Mouse (Mus musculus) hindbrain, embryonic 14.5 days (tissue): ENCODE data around the gene Tmprss13. TPM values are rescaled to one million over a fixed set of nuclear protein-coding genes. Genes with fewer than 3 reads are reported as not detected.

Experiments used
- ATAC-seq: fragments of 200-750 bp; cut with Nextera tagmentation; 2 replicates; pipeline ENCODE4 v1.8.0; 2017; ENCODE audit warnings: moderate number of reproducible peaks, mild to moderate bottlenecking, moderate TSS enrichment, moderate library complexity; ENCODE audit not compliant: low FRiP score
- DNase-seq: peaks from one replicate; pipeline ENCODE4 v3.0.0-alpha.2; 2015; ENCODE audit warnings: low spot score
- H3K27ac ChIP-seq: fragments of 300-500 bp; sonication (generic); 2 replicates; pipeline ENCODE4 v1.5.1; 2014; ENCODE audit warnings: mild to moderate bottlenecking, moderate library complexity
- H3K27me3 ChIP-seq: fragments of 300-500 bp; sonication (generic); 2 replicates; pipeline ENCODE4 v1.6.1; 2014; ENCODE audit warnings: mild to moderate bottlenecking, low read length, mixed read lengths; ENCODE audit not compliant: control insufficient read depth, insufficient read depth
- H3K36me3 ChIP-seq: fragments of 300-500 bp; sonication (generic); replicated peaks from 2 replicates; pipeline ENCODE4 v1.6.1; 2014; ENCODE audit not compliant: control insufficient read depth, insufficient read depth
- H3K4me1 ChIP-seq: fragments of 300-500 bp; sonication (generic); replicated peaks from 2 replicates; pipeline ENCODE4 v1.6.1; 2014; ENCODE audit warnings: antibody characterized with exemption, low read length, mixed read lengths; ENCODE audit not compliant: control insufficient read depth, insufficient read depth
- H3K4me2 ChIP-seq: fragments of 300-500 bp; sonication (generic); replicated peaks from 2 replicates; pipeline ENCODE4 v1.6.1; 2014; ENCODE audit warnings: mild to moderate bottlenecking, moderate library complexity
- H3K4me3 ChIP-seq: fragments of 300-500 bp; sonication (generic); replicated peaks from 2 replicates; pipeline ENCODE4 v1.5.1; 2014; ENCODE audit warnings: mild to moderate bottlenecking, low read length
- H3K9ac ChIP-seq: fragments of 300-500 bp; sonication (generic); 2 replicates; pipeline ENCODE4 v1.6.1; 2014
- H3K9me3 ChIP-seq: fragments of 300-500 bp; sonication (generic); 2 replicates; pipeline ENCODE4 v1.6.1; 2016; ENCODE audit warnings: low read length; ENCODE audit not compliant: control insufficient read depth
- WGBS: fragments of 180-500 bp; shearing (Covaris S2); extraction: QIAGEN DNeasy Blood & Tissue Kit; methylation state at CpG from one replicate; pipeline ENCODE4 v1.1.7; 2014; 5-methylcytosine and 5-hydroxymethylcytosine counted together
- polyA plus RNA-seq: library from polyadenylated mRNA; unstranded; fragments of >200 nt; fragmentation: Nextera tagmentation; extraction: Ambion mirVana; gene quantifications from 2 replicates; pipeline ENCODE4 v1.2.1, GENCODE M21; 2014

Tmprss13 gene
- polyA plus RNA-seq, 1 experiment from 2014 or later = not detected

- Histone ChIP-seq H3K4me3 (no peak overlapping the region), H3K4me1 (0 out of 2 replicates have a peak, but pooled peaks cover 5% of the 10 kb centered on the region), H3K27me3 (no peaks in the 10 kb centered on the region), H3K9ac (no peak overlapping the region), H3K4me2 (no peak overlapping the region), H3K36me3 (no peaks in the 10 kb centered on the region), H3K27ac (no peak overlapping the region), H3K9me3 (no peaks in the 10 kb centered on the region)
- ATAC-seq (no peak), DNase-seq (no peak)
- WGBS = 78% methylated on average over 11 of the region's 11 CpGs
Measured at GRCm38 (mm10) chr9:45299231-45300006, 19.5 kb upstream of the Tmprss13 start.

GRCm38 (mm10) chr9:45300422-45301104, 18.3 kb upstream of the Tmprss13 start:
- Histone ChIP-seq H3K27ac (peak overlapping the region; percentile 65), H3K4me2 (peak overlapping the region; percentile 56), H3K4me1 (0 out of 2 replicates have a peak, but pooled peaks cover 5% of the 10 kb centered on the region), H3K27me3 (no peaks in the 10 kb centered on the region), H3K9ac (peak overlapping the region; percentile 56), H3K9me3 (no peaks in the 10 kb centered on the region), H3K36me3 (no peaks in the 10 kb centered on the region), H3K4me3 (peak overlapping the region; percentile 29)
- 18% methylated on average over 20 of the region's 20 CpGs for WGBS
- DNase-seq (peak; percentile 98), ATAC-seq (peak; percentile 93)

- ATAC-seq (no peak), DNase-seq (no peak)
- H3K4me1 ChIP-seq = 0 out of 2 replicates have a peak, but pooled peaks cover 5% of the 10 kb centered on the region
- WGBS = 91% methylated on average over 8 of the region's 8 CpGs
- no peaks in the 10 kb centered on the region for H3K27me3 ChIP-seq
- no peak overlapping the region for H3K4me2 ChIP-seq
- H3K27ac ChIP-seq = no peak overlapping the region
- H3K9ac ChIP-seq = no peak overlapping the region
- no peaks in the 10 kb centered on the region for H3K9me3 ChIP-seq
- H3K36me3 ChIP-seq = no peaks in the 10 kb centered on the region
- no peak overlapping the region for H3K4me3 ChIP-seq
Measured at GRCm38 (mm10) chr9:45301771-45302170, 17.1 kb upstream of the Tmprss13 start.

DNA sequence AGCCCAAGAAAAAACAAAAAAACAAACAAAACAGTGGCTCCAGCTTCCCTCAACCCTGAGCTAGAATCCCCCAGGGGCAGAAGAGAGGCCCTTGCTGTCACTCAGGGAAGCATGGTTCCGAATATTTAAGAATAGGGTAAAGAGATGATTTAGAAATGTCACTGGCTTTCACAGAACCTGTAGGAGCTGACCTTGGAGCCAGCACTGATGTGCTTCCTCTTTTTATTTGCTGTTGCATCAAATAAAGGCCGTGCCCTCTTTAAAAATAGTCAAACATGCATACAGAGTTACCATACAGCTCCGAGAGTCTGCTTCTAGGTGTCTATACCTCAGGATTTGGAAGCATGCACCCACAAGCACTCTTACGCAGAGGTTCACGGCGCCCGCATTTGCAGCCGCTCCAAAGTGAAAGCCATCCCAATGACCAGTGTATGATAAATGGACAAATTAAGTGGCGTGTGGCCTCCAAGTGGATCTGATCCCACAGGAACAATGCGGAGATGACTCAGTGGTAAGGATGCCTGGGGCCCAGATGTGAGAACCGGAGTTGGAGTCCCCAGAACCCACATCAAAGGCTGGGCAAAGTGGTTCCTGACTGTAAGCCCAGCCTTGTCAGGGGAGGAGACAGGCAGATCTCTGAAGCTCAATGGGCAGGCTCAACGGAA, 12.0 kb upstream of the Tmprss13 start:
- no peak overlapping the region for H3K9ac ChIP-seq
- ATAC-seq (no peak), DNase-seq (no peak)
- H3K9me3 ChIP-seq = no peaks in the 10 kb centered on the region
- H3K36me3 ChIP-seq = no peaks in the 10 kb centered on the region
- no peaks in the 10 kb centered on the region for H3K4me1 ChIP-seq
- H3K27me3 ChIP-seq = no peaks in the 10 kb centered on the region
- no peak overlapping the region for H3K4me3 ChIP-seq
- H3K4me2 ChIP-seq = no peak overlapping the region
- WGBS = 86% methylated on average over 12 of the region's 12 CpGs
- H3K27ac ChIP-seq = no peak overlapping the region

- Histone ChIP-seq H3K27me3 (no peaks in the 10 kb centered on the region), H3K4me3 (no peak overlapping the region), H3K9ac (no peak overlapping the region), H3K4me2 (no peak overlapping the region), H3K4me1 (no peaks in the 10 kb centered on the region), H3K36me3 (no peaks in the 10 kb centered on the region), H3K27ac (no peak overlapping the region), H3K9me3 (no peaks in the 10 kb centered on the region)
- ATAC-seq (no peak), DNase-seq (no peak)
- WGBS = 89% methylated on average over 5 of the region's 5 CpGs
Measured at GRCm38 (mm10) chr9:45308521-45308920, 10.4 kb upstream of the Tmprss13 start.

GRCm38 (mm10) chr9:45311858-45312257, 7.0 kb upstream of the Tmprss13 start:
- Histone ChIP-seq H3K27me3 (no peaks in the 10 kb centered on the region), H3K36me3 (no peaks in the 10 kb centered on the region), H3K9me3 (no peaks in the 10 kb centered on the region), H3K27ac (no peak overlapping the region), H3K4me3 (no peak overlapping the region), H3K4me2 (no peak overlapping the region), H3K4me1 (no peaks in the 10 kb centered on the region), H3K9ac (no peak overlapping the region)
- WGBS = 89% methylated on average over 6 of the region's 6 CpGs
- ATAC-seq (no peak), DNase-seq (no peak)

- DNase-seq (no peak), ATAC-seq (no peak)
- H3K4me2 ChIP-seq = no peak overlapping the region
- no peaks in the 10 kb centered on the region for H3K36me3 ChIP-seq
- H3K4me3 ChIP-seq = no peak overlapping the region
- no peaks in the 10 kb centered on the region for H3K4me1 ChIP-seq
- H3K9ac ChIP-seq = no peak overlapping the region
- WGBS = 92% methylated on average over 3 of the region's 3 CpGs
- H3K27me3 ChIP-seq = no peaks in the 10 kb centered on the region
- H3K9me3 ChIP-seq = no peaks in the 10 kb centered on the region
- no peak overlapping the region for H3K27ac ChIP-seq
Measured at GRCm38 (mm10) chr9:45313913-45314312, 5.0 kb upstream of the Tmprss13 start.

- no peak overlapping the region for H3K27ac ChIP-seq
- no peak overlapping the region for H3K4me2 ChIP-seq
- no peaks in the 10 kb centered on the region for H3K36me3 ChIP-seq
- no peaks in the 10 kb centered on the region for H3K27me3 ChIP-seq
- ATAC-seq = no peak
- H3K4me3 ChIP-seq = no peak overlapping the region
- 82% methylated on average over 3 of the region's 3 CpGs for WGBS
- H3K9me3 ChIP-seq = no peaks in the 10 kb centered on the region
- DNase-seq = no peak
- no peaks in the 10 kb centered on the region for H3K4me1 ChIP-seq
- H3K9ac ChIP-seq = no peak overlapping the region
Measured at GRCm38 (mm10) chr9:45317635-45318034, 1.3 kb upstream of the Tmprss13 start.

DNA sequence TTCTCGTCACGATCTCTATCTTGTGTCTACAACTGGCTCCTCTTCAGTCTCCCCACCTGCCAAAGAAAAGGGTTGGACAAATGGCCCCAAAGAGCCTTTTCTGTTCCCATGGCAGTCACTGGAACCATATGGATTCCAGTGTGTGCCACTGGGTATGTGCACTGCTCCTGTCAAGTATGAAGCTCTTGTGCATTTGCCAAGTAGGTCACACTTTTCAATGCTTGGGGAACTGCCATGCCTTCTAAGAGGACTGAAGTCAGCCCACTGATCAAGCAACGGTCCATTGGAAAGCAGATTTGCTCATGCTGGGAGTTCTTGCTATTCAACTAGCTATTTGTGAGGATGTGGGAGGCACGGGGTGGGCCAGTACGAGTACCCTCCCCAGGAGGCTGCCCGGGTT, 2.6 kb downstream of the Tmprss13 start:
- Histone ChIP-seq H3K9me3 (no peaks in the 10 kb centered on the region), H3K4me3 (no peak overlapping the region), H3K27ac (no peak overlapping the region), H3K9ac (no peak overlapping the region), H3K36me3 (no peaks in the 10 kb centered on the region), H3K4me2 (no peak overlapping the region), H3K27me3 (no peaks in the 10 kb centered on the region), H3K4me1 (no peaks in the 10 kb centered on the region)
- ATAC-seq = no peak
- no peak for DNase-seq
- whole genome bisulfite sequencing = 75% methylated on average over 6 of the region's 6 CpGs
